Mouse (Mus musculus) midbrain, embryonic 14.5 days (tissue): ENCODE data around the gene Tcap. TPM values are rescaled to one million over a fixed set of nuclear protein-coding genes. Genes with fewer than 3 reads are reported as not detected.

Experiments
- ATAC-seq: fragments of 200-750 bp; cut with Nextera tagmentation; 2 replicates; pipeline ENCODE4 v1.8.0; 2017; ENCODE audit warnings: moderate number of reproducible peaks, moderate library complexity; ENCODE audit not compliant: low FRiP score, low TSS enrichment
- DNase-seq: peaks from one replicate; pipeline ENCODE4 v3.0.0-alpha.2; 2015
- H3K27ac ChIP-seq: fragments of 300-500 bp; sonication (generic); replicated peaks from 2 replicates; pipeline ENCODE4 v1.5.1; 2014; ENCODE audit warnings: mild to moderate bottlenecking, low read depth, low read length, moderate library complexity
- H3K27me3 ChIP-seq: fragments of 300-500 bp; sonication (generic); 2 replicates; pipeline ENCODE4 v1.6.1; 2014; ENCODE audit warnings: low read length, control low read depth, mixed read lengths; ENCODE audit not compliant: control insufficient read depth, insufficient read depth
- H3K36me3 ChIP-seq: fragments of 300-500 bp; sonication (generic); 2 replicates; pipeline ENCODE4 v1.6.1; 2014; ENCODE audit warnings: low read length, control low read depth; ENCODE audit not compliant: control insufficient read depth, insufficient read depth
- H3K4me1 ChIP-seq: fragments of 300-500 bp; sonication (generic); 2 replicates; pipeline ENCODE4 v1.6.1; 2014; ENCODE audit warnings: mild to moderate bottlenecking, antibody characterized with exemption, low read length, control low read depth; ENCODE audit not compliant: control insufficient read depth, insufficient read depth
- H3K4me2 ChIP-seq: fragments of 300-500 bp; sonication (generic); 2 replicates; pipeline ENCODE4 v1.6.1; 2014; ENCODE audit warnings: mild to moderate bottlenecking, low read length, moderate library complexity
- H3K4me3 ChIP-seq: fragments of 300-500 bp; sonication (generic); replicated peaks from 2 replicates; pipeline ENCODE4 v1.5.1; 2014; ENCODE audit warnings: low read depth, low read length
- H3K9ac ChIP-seq: fragments of 300-500 bp; sonication (generic); replicated peaks from 2 replicates; pipeline ENCODE4 v1.6.1; 2014; ENCODE audit warnings: mild to moderate bottlenecking, low read length, moderate library complexity
- H3K9me3 ChIP-seq: fragments of 300-500 bp; sonication (generic); 2 replicates; pipeline ENCODE4 v1.6.1; 2016; ENCODE audit warnings: low read length, control low read depth, mixed read lengths; ENCODE audit not compliant: control insufficient read depth
- WGBS: fragments of 180-500 bp; shearing (Covaris S2); extraction: QIAGEN DNeasy Blood & Tissue Kit; methylation state at CpG from one replicate; pipeline ENCODE4 v1.1.7; 2014; 5-methylcytosine and 5-hydroxymethylcytosine counted together
- polyA plus RNA-seq: library from polyadenylated mRNA; unstranded; fragments of >200 nt; fragmentation: Nextera tagmentation; extraction: Ambion mirVana; gene quantifications from 2 replicates; pipeline ENCODE4 v1.2.1, GENCODE M21; 2014

Gene Tcap
- polyA plus RNA-seq, 1 experiment from 2014 or later: not detected

DNA sequence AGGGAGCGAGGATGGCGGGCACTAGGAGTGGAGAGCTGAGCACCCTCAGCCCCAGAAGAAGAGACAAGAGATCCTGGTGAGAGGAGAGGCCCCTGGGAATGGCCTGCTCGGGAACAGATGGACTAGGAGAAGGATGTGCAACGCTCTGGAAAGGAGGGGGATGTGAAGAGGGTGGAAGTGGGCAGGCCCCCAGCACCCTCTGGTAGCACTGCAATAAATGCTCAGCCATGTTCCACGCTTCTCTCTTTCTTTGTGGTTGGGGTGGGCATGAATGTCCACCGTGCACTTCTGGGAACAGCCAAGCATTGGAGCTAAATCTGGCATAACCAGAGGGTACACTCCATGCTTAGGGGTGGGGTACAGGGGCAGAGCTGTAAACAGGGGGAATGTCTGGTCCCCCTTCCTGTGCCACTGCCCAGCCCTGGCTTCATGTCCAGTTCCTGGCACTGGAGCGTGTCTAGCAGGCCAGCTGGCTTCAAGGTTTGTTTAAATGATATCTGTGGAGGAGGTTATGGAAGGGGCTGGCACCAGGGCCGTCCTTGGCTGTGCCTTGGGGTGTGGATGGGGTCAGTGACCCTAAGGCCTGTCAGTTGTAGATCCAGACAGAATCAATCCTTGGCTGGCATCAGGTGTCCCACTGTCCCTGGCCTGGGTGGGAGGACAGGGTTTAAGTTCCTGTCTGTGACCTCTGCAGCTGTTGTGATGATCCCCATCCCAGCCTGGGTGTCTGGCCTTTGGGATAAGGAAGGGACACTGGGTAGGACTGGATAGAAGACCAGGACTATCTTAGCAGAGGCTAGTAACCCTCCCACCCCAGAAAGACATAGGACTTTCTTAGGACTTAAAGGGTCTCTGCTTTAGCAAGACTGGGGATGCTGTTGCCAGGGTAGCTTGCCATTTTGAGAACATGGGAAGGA is 1.4 kb downstream of the Tcap start:
- 61% methylated on average over 8 of the region's 8 CpGs for WGBS
- no peak overlapping the region for H3K4me3 ChIP-seq
- H3K4me2 ChIP-seq: no peak overlapping the region
- no peaks in the 10 kb centered on the region for H3K9me3 ChIP-seq
- no peak overlapping the region for H3K27ac ChIP-seq
- peaks cover 10% of the 10 kb centered on the region for H3K36me3 ChIP-seq
- ATAC-seq: no peak
- peaks cover 20% of the 10 kb centered on the region; the same call in 1 of the 2 replicates for H3K27me3 ChIP-seq
- no peaks in the 10 kb centered on the region for H3K4me1 ChIP-seq
- DNase-seq: no peak
- H3K9ac ChIP-seq: no peak overlapping the region

DNA sequence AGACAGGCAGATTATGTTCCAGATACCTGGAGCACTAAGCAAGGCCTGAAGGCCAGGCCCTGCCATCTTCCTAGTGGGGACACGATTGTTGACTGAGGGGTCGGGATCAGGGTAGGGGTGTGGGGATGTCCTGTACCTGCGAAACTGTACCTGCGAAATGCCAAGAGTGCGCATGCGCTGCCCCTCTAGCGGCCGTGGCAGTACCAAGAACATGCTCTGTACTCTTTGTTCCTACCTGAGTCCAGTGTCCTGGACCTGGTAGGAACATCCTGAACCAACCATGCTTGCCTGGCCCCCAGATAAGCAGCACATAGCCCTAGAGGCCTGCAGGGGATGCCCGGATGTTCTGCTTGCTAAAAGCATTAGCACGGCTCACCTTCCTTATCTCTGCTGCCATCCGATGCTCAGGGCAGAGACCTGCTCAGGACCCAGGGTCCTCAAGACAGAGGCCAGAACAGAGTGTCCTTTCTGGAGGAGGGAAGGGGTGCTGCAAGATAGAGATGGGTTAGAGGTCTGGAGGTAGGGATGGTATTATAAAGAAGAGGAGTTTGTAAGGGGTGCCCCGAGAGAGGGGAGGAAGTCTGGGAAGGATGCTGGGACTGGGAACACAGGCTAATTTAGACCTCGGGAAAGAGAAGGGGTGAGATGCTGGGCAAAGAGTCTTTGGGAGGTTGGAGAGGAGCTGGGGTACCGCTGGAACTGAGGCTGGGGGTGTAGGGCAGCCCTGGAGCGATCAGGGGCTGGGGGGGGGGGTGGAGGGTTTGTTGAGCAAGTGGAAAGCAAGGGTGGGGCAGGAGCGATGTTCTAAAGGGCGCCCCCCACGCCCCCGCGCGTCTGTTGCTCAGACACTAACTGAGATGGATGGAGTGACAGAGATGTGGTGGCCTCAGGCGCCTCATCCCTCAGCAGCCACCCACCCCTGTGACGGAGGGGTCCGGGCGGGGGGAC is 2.3 kb downstream of the Tcap start, which contains the start of gene Pnmt:
Gene Pnmt (plus strand): TSS at position 813 of the 948 bp plus-strand sequence.
- no peak within 1 kb of the TSS for H3K9ac ChIP-seq

DNA sequence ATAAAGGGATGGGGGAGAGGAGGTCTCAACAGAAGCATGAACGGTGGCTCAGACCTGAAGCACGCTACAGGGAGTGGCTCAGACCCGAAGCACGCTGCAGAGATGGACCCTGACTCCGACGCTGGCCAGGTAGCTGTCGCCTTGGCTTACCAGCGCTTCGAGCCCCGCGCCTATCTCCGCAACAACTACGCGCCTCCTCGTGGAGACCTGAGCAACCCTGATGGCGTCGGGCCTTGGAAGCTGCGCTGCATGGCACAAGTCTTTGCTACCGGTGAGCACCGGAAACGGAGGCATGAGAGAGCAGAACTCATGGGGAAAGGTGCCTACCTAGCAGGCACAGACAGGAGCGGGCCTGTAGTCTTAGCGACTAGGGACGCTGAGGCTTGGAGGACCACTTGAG is 3.0 kb downstream of the Tcap start:
- Histone ChIP-seq H3K27me3 (peaks cover 20% of the 10 kb centered on the region; the same call in 1 of the 2 replicates), H3K4me1 (no peaks in the 10 kb centered on the region), H3K4me2 (peak overlapping the region; percentile 21; the same call in 1 of the 2 replicates), H3K9ac (no peak overlapping the region), H3K27ac (no peak overlapping the region), H3K4me3 (no peak overlapping the region), H3K9me3 (no peaks in the 10 kb centered on the region), H3K36me3 (no peaks in the 10 kb centered on the region)
- WGBS: 18% methylated on average over 24 of the region's 24 CpGs
- ATAC-seq (no peak), DNase-seq (peak; percentile 33)

More for the DNA sequence above, 2.3 kb downstream of the Tcap start, which contains the start of gene Pnmt:
- Histone ChIP-seq H3K4me1 (no peaks in the 10 kb centered on the region), H3K27ac (no peak within 1 kb of the TSS), H3K9me3 (no peaks in the 10 kb centered on the region), H3K36me3 (peaks cover under 1% of the 10 kb centered on the region; the same call in 1 of the 2 replicates), H3K4me3 (no peak within 1 kb of the TSS), H3K4me2 (peak within 1 kb of the TSS; percentile 21; the same call in 1 of the 2 replicates), H3K27me3 (peaks cover 20% of the 10 kb centered on the region; the same call in 1 of the 2 replicates)
- 55% methylated on average over 25 of the region's 25 CpGs for WGBS
- ATAC-seq: no peak
- no peak for DNase-seq

DNA sequence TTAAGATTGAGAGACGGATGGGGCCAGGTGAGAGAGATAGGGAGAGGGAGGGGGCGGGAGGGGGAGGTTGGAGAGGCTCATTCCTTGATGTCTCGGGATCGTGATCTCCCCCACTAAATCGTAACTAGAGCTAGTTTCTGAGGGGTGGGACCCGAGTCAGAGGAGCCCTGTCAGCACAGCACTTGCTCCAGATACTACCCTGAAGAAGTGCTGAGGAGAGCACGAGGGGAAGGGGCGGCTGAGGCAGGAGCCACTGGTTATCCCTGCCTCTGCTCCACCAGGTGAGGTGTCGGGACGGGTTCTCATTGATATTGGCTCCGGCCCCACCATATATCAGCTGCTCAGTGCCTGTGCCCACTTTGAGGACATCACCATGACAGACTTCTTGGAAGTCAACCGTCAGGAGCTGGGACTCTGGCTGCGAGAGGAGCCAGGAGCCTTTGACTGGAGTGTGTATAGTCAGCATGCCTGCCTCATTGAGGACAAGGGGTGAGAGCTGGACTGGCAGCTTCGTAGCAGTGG is 3.5 kb downstream of the Tcap start:
- 60% methylated on average over 14 of the region's 14 CpGs for WGBS
- no peaks in the 10 kb centered on the region for H3K36me3 ChIP-seq
- no peak overlapping the region for H3K4me2 ChIP-seq
- ATAC-seq (no peak), DNase-seq (no peak)
- H3K9ac ChIP-seq: no peak overlapping the region
- H3K4me1 ChIP-seq: no peaks in the 10 kb centered on the region
- H3K9me3 ChIP-seq: no peaks in the 10 kb centered on the region
- peaks cover 20% of the 10 kb centered on the region; the same call in 1 of the 2 replicates for H3K27me3 ChIP-seq
- no peak overlapping the region for H3K27ac ChIP-seq
- H3K4me3 ChIP-seq: no peak overlapping the region

GRCm38 (mm10) chr11:98388282-98388681 is 4.7 kb downstream of the Tcap start:
- no peak for ATAC-seq
- Histone ChIP-seq H3K4me2 (no peak overlapping the region), H3K9me3 (no peaks in the 10 kb centered on the region), H3K27ac (no peak overlapping the region), H3K36me3 (no peaks in the 10 kb centered on the region), H3K27me3 (peaks cover 20% of the 10 kb centered on the region; the same call in 1 of the 2 replicates), H3K4me3 (no peak overlapping the region), H3K4me1 (no peaks in the 10 kb centered on the region; the same call in 1 of the 2 replicates), H3K9ac (no peak overlapping the region)
- DNase-seq: no peak
- 84% methylated on average over 10 of the region's 10 CpGs for WGBS

- Histone ChIP-seq H3K9ac (no peak overlapping the region), H3K27me3 (peaks cover 20% of the 10 kb centered on the region; the same call in 1 of the 2 replicates), H3K27ac (no peak overlapping the region), H3K4me1 (no peaks in the 10 kb centered on the region; the same call in 1 of the 2 replicates), H3K36me3 (no peaks in the 10 kb centered on the region), H3K9me3 (no peaks in the 10 kb centered on the region), H3K4me2 (no peak overlapping the region), H3K4me3 (no peak overlapping the region)
- 19% methylated on average over 9 of the region's 9 CpGs for WGBS
- no peak for ATAC-seq
- peak; percentile 73 for DNase-seq
Measured at GRCm38 (mm10) chr11:98389221-98389780, 5.7 kb downstream of the Tcap start.

GRCm38 (mm10) chr11:98390141-98390540 is 6.5 kb downstream of the Tcap start:
- Histone ChIP-seq H3K9me3 (no peaks in the 10 kb centered on the region), H3K27me3 (peaks cover 20% of the 10 kb centered on the region; the same call in 1 of the 2 replicates), H3K4me2 (no peak overlapping the region), H3K36me3 (no peaks in the 10 kb centered on the region), H3K4me3 (no peak overlapping the region), H3K4me1 (no peaks in the 10 kb centered on the region; the same call in 1 of the 2 replicates), H3K27ac (no peak overlapping the region), H3K9ac (no peak overlapping the region)
- no peak for DNase-seq
- WGBS: 77% methylated on average over 12 of the region's 12 CpGs
- no peak for ATAC-seq

DNA sequence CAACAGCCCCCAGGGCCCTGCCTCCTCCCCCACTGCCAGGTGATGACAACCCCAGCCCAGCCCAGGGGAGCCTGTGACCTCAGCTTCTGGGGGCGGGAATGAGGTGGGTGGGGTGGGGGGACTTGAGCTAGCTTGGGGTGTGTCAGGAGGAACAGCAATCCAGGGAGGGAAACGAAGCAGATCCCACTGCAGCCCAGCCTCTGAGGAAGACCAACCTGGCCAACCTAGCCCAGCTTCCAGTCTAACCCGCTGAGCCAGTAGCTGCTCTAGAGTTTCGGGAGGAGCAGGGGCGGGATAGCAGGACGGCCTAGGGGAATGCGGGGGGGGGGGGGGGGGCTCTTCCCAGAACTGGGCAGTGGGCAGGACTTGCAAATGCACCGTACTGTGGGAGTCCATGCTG is 8.4 kb downstream of the Tcap start:
- no peaks in the 10 kb centered on the region for H3K9me3 ChIP-seq
- peaks cover 13% of the 10 kb centered on the region; the same call in 1 of the 2 replicates for H3K27me3 ChIP-seq
- ATAC-seq (no peak), DNase-seq (no peak)
- H3K4me3 ChIP-seq: no peak overlapping the region
- no peak overlapping the region for H3K27ac ChIP-seq
- H3K36me3 ChIP-seq: no peaks in the 10 kb centered on the region
- H3K4me1 ChIP-seq: no peaks in the 10 kb centered on the region; the same call in 1 of the 2 replicates
- H3K9ac ChIP-seq: no peak overlapping the region
- H3K4me2 ChIP-seq: no peak overlapping the region
- 20% methylated on average over 8 of the region's 8 CpGs for WGBS
